Mouse (Mus musculus) kidney, postnatal 10 days (tissue): ENCODE results near the gene Kcnh7.

Experiments used
- DNase-seq: peaks from one replicate; pipeline ENCODE4 v3.0.0; 2021; ENCODE audit warnings: mixed read lengths

The Kcnh7 gene

DNA sequence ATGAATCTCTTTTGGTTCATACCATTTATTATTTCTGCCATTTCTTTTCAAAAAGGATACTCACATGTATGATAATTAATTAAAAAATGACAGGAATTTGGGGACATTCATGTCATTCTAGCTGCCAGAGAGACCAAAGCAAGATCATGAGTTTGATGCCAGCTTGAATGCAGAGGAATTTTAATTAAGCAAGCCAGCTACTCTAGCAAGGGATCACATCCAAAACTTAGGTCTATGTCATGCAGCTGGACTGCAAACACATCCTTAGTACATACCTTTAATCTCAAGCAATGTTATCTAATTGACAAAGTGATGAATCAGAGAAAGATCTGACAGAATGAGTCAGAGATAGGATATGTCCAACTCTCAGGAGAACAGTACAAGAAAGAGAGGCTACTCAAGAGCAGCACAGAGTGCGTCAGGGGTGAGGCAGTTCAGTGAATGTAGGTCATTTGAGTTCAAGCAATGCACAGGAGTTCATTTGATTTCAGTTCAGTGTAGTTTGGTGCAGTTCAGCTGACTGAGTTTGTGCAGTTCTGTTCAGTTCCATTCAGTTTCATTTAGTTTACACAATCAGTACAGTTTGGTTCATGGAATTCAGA, 248.7 kb downstream of the Kcnh7 start:
- no peak for DNase-seq

DNA sequence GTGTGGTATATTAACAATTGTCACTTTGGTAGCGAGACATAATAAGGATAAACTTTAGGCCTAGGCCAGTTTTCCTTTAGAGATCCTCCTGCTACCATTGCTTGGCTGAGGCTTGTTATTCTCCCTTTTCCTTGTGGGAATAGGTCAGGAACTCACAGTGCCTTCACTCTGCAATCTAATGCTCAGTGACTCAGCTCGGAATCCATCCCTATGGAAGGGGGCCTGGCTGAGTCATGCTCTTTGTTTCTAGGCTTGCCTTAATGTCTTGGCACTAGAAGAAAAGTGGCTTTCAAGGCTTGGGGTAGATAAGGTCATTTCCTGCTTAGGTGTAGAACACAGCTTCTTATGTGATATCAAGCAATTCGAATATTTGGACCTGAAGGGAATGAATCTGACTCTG, 255.6 kb downstream of the Kcnh7 start:
- no peak for DNase-seq

DNA sequence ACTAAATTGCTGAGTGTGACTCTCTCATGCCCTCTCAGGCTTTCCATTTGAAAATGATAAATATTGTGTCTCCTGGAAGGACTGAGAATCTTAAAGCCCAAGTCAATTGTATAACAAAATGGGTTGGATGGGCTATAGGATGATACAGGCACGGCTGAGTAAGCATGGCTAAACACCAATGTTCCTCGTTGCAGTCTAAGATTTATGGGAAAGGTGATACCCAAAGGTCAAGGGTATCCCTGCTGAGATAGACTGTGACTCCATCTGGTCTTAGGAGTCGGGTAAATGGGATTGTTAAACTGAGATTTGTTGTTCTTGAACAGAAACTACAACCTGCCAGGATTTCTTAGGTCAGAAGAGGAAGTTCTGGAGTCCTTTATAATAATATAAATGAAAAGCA, 256.0 kb downstream of the Kcnh7 start:
- no peak for DNase-seq

- DNase-seq: no peak
These were observed 260.3 kb downstream of the Kcnh7 start for GRCm38 (mm10) chr2:62923803-62924202.

- no peak for DNase-seq
These were observed 276.4 kb downstream of the Kcnh7 start for GRCm38 (mm10) chr2:62907688-62908087.

- no peak for DNase-seq
These were observed 281.4 kb downstream of the Kcnh7 start for GRCm38 (mm10) chr2:62902363-62903353.

DNA sequence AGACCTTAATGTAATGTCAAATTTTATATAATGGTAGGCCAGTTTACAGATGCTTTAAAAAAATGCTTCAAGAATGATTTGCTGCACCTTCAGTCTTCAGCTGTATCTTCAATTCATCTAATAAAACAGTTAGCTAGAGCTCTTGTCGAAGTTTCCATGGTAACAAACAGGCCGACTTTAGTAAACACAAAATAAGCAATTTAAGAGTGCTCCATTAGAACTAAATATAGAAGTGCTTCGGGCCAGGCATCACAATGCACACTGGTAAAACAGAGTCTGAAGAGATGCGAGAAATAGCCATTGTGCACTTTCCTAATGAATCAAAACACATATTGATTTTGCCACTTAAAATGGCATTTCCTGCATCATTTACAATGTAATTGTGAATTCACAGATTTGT, 305.3 kb downstream of the Kcnh7 start:
- DNase-seq: no peak

GRCm38 (mm10) chr2:62855391-62855790, 328.7 kb downstream of the Kcnh7 start:
- no peak for DNase-seq

DNA sequence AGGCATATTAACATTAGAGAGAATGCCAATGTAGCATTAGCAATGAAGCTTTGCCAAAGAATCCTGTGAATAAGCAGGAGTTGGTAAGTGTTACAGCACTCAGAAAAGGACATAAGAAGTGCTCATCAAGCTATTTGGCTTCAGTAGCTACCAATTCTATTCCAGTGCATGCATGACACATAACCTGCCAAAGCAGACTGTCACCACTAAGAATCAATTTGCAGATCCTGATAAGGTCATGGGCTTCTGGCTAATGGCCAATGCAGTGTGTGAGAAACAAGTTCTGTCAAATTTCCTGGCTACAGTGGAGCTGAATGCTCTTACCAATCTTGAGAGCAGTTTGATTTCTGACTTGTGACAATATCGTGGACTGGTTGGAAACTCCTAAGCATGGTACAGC, 341.5 kb downstream of the Kcnh7 start:
- no peak for DNase-seq

- no peak for DNase-seq
These were observed 349.8 kb downstream of the Kcnh7 start for GRCm38 (mm10) chr2:62834261-62834660.

DNA sequence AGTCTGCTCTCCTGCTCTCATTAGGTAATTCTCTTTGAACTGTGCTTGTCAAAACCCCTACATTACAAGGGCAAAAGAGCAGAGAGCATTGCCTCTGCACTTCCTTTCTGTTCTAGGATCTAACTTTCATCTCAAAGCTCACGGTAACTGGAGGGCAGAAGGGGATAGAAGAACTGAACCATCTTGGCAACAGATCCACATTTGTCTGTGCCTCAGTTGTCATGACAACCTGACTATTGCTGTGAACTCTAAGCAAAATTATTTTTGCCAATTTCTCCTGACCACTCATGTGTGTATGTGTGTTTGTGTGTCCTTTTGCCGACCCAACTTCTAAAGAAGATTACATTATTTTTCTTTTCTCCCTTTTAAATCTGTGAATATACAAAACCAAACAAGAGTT, 364.9 kb downstream of the Kcnh7 start:
- DNase-seq: no peak

- peak; percentile 7 for DNase-seq
These were observed 368.1 kb downstream of the Kcnh7 start for GRCm38 (mm10) chr2:62816016-62816415.

DNA sequence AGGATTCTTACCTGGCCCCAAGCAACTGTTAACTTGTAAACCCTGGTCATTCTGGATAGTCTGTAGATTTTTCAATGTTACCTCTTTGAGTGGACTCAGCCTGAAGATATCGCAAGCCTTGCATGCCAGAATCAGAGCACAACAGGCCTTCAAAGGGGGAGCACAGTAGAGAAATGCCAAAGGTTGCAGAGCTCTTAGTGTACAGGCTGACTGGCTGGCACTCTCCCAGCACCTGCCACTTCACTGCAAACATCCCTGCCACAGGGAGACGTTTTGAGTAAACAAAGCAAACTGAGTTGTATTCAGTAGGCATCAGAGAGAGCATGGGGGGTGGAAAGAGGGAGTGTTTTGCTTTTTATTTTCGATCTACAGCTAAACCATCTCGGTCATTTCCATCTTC, 375.3 kb downstream of the Kcnh7 start:
- peak; percentile 37 for DNase-seq

- no peak for DNase-seq
These were observed 376.6 kb downstream of the Kcnh7 start for GRCm38 (mm10) chr2:62807476-62807882.

GRCm38 (mm10) chr2:62806931-62807330, 377.2 kb downstream of the Kcnh7 start:
- no peak for DNase-seq

- DNase-seq: no peak
These were observed 380.1 kb downstream of the Kcnh7 start for GRCm38 (mm10) chr2:62804030-62804429.

DNA sequence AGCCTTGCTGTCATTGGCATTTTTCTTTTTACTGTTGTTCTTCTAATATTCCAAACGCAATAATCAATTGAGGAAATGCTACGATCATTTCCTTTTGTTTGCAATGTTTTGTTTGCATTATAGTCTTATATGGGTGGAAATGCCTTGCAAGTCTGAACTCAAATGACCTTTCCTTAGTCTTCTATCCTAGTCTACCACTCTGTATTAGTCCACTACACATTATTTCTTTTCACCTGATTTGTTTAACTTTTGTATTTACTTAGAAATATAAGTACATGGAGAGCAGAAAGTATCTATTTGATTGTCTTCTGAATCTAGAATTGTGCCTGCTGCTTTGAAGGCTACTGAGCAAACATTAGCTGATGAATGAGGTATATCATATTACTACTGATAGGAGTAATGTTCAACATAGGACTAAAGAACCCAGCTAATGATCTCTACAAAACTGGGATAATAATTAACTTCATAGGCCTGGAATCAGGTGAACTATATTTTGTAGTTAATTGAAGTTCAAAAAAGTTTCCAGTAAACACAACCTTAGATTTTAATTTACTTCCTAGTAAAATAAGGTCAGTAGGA, 399.5 kb downstream of the Kcnh7 start:
- DNase-seq: no peak

DNA sequence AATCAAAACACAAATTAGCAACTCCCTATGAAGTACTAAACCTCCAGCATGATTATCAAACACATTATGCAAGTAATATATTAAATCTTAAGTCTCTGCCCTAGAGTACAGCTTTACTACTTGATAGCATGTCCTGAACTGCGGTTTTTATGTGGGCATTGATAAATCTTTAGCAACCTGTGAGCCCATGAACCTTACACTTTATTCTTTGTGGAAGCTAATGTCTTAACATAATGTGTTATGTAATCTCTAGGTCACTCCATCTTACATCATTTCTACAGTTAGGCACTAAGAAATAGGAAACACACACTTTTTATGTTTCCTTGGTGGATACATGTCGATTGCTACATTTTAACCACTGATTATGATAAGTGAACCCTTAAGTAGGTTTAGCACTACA, 437.8 kb downstream of the Kcnh7 start:
- no peak for DNase-seq

GRCm38 (mm10) chr2:62743098-62743497, 441.0 kb downstream of the Kcnh7 start:
- DNase-seq: no peak

GRCm38 (mm10) chr2:62730671-62731070, 453.4 kb downstream of the Kcnh7 start:
- DNase-seq: no peak

DNA sequence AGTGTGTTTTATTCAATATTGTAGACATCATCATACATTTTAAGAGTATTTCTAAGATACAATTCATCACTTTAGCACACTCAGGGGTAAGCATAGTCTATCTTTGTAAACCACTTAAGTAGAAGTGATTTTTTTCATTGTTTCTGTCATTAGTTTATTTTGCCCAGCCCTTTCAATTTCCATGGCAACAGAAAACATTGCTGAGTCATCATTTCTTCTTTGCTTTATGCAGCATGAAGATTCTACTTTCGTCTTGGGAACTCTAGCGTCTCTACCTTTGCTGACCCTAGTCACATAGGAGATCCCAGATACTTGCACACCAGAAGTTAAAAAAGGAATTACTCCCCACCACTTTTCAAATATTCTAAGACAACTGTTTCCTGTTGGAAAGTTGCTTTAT, 456.4 kb downstream of the Kcnh7 start:
- no peak for DNase-seq

DNA sequence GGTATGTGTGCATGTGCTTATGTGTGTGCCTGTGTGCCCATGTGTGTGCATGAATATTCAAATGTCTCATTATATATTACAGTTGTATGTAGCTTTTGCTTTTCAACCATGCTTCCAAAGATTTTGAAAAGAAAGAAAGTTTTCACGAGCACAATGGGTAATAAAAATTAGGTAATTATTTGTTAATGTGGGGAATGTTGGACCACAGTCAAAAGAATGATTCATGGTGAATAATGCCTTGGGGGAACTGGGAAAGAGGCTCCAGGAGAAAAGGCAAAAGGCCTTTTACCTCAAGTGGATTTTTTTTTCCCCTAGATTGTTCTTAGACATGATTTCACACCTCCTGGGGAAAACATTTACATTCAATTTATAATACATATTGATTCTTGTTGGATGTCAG, 458.1 kb downstream of the Kcnh7 start:
- DNase-seq: no peak

- DNase-seq: no peak
These were observed 465.7 kb downstream of the Kcnh7 start for GRCm38 (mm10) chr2:62718411-62718810.

- DNase-seq: no peak
These were observed 466.8 kb downstream of the Kcnh7 start for GRCm38 (mm10) chr2:62717270-62717669.
